Mouse (Mus musculus) heart, embryonic 14.5 days (tissue): ENCODE results near the gene Smbd1. TPM values are rescaled to one million over a fixed set of nuclear protein-coding genes. Genes with fewer than 3 reads are reported as not detected.

Experiments used
- ATAC-seq: fragments of 200-750 bp; cut with Nextera tagmentation; 2 replicates; pipeline ENCODE4 v1.8.0; 2017; ENCODE audit warnings: low read depth, moderate TSS enrichment; ENCODE audit not compliant: insufficient number of reproducible peaks, insufficient read depth, low FRiP score
- H3K27ac ChIP-seq, 2 experiments: fragments of 200-500 bp in 1 of 2; fragments of 300-500 bp in 1 of 2; sonication (generic) in 1 of 2; replicated peaks in 1 of 2; 2 replicates each; pipeline ENCODE4 v1.5.1; 2012 to 2014; ENCODE audit warnings: low read depth in 2 of 2, low read length in 2 of 2, control low read depth in 1 of 2, mild to moderate bottlenecking in 1 of 2, mixed read lengths in 1 of 2; ENCODE audit not compliant: control insufficient read depth in 1 of 2, insufficient read depth in 1 of 2
- H3K27me3 ChIP-seq: fragments of 300-500 bp; sonication (generic); 2 replicates; pipeline ENCODE4 v1.6.1; 2014; ENCODE audit warnings: mild to moderate bottlenecking, low read length, control low read depth; ENCODE audit not compliant: control insufficient read depth, insufficient read depth
- H3K36me3 ChIP-seq: fragments of 300-500 bp; sonication (generic); 2 replicates; pipeline ENCODE4 v1.6.1; 2014; ENCODE audit warnings: mild to moderate bottlenecking, control low read depth, low read length, mixed read lengths; ENCODE audit not compliant: control insufficient read depth, insufficient read depth
- H3K4me1 ChIP-seq, 2 experiments: fragments of 200-500 bp in 1 of 2; fragments of 300-500 bp in 1 of 2; sonication (generic) in 1 of 2; 2 replicates each; pipeline ENCODE4 v1.6.1; 2012 to 2014; ENCODE audit warnings: low read length in 2 of 2, control low read depth in 1 of 2, mixed read lengths in 1 of 2; ENCODE audit not compliant: control insufficient read depth in 2 of 2, insufficient read depth in 2 of 2
- H3K4me2 ChIP-seq: fragments of 300-500 bp; sonication (generic); 2 replicates; pipeline ENCODE4 v1.6.1; 2014; ENCODE audit warnings: mild to moderate bottlenecking, low read length
- H3K4me3 ChIP-seq, 2 experiments: fragments of 200-500 bp in 1 of 2; fragments of 300-500 bp in 1 of 2; sonication (generic) in 1 of 2; 2 replicates each; pipeline ENCODE4 v1.5.1; 2012 to 2014; ENCODE audit warnings: low read length in 2 of 2, mild to moderate bottlenecking in 2 of 2, control low read depth in 1 of 2, low read depth in 1 of 2, moderate library complexity in 1 of 2; ENCODE audit not compliant: control insufficient read depth in 1 of 2, insufficient read depth in 1 of 2
- H3K9ac ChIP-seq: fragments of 300-500 bp; sonication (generic); 2 replicates; pipeline ENCODE4 v1.6.1; 2014; ENCODE audit warnings: mild to moderate bottlenecking, low read length
- H3K9me3 ChIP-seq: fragments of 300-500 bp; sonication (generic); 2 replicates; pipeline ENCODE4 v1.6.1; 2016; ENCODE audit warnings: low read length, control low read depth; ENCODE audit not compliant: control insufficient read depth
- WGBS: fragments of 180-500 bp; shearing (Covaris S2); extraction: QIAGEN DNeasy Blood & Tissue Kit; methylation state at CpG from one replicate; pipeline ENCODE4 v1.1.7; 2014; 5-methylcytosine and 5-hydroxymethylcytosine counted together
- polyA plus RNA-seq: library from polyadenylated mRNA; unstranded; fragments of >200 nt; fragmentation: Nextera tagmentation; extraction: Ambion mirVana; gene quantifications from 2 replicates; pipeline ENCODE4 v1.2.1, GENCODE M21; 2014

The Smbd1 gene
- polyA plus RNA-seq, 1 experiment from 2014 or later: not detected

GRCm38 (mm10) chr16:32813362-32813761 lies 3.1 kb upstream of the Smbd1 start:
- H3K36me3 ChIP-seq: no peaks in the 10 kb centered on the region
- no peaks in the 10 kb centered on the region for H3K9me3 ChIP-seq
- H3K4me1 ChIP-seq: peaks cover 13 to 21% of the 10 kb centered on the region in 2 experiments
- ATAC-seq: no peak
- peak overlapping the region; percentile 50 for H3K4me2 ChIP-seq
- H3K27ac ChIP-seq: 0 out of 4 replicates have a peak overlapping the region, but pooled peaks of 1 of the 2 experiments have one; percentile 10
- H3K4me3 ChIP-seq: no peak overlapping the region
- H3K9ac ChIP-seq: no peak overlapping the region
- no peaks in the 10 kb centered on the region for H3K27me3 ChIP-seq
- WGBS: 57% methylated on average over 9 of the region's 9 CpGs

GRCm38 (mm10) chr16:32812888-32813361 lies 2.6 kb upstream of the Smbd1 start:
- H3K36me3 ChIP-seq: no peaks in the 10 kb centered on the region
- no peak overlapping the region for H3K27ac ChIP-seq
- no peaks in the 10 kb centered on the region for H3K9me3 ChIP-seq
- H3K27me3 ChIP-seq: no peaks in the 10 kb centered on the region
- ATAC-seq: no peak
- H3K4me3 ChIP-seq: no peak overlapping the region
- H3K4me1 ChIP-seq: peaks cover 13 to 21% of the 10 kb centered on the region in 2 experiments
- peak overlapping the region; percentile 50 for H3K4me2 ChIP-seq
- WGBS: 3% methylated on average over 9 of the region's 9 CpGs
- no peak overlapping the region for H3K9ac ChIP-seq

- H3K9ac ChIP-seq: no peak overlapping the region
- peaks cover 15 to 23% of the 10 kb centered on the region in 2 experiments for H3K4me1 ChIP-seq
- no peak overlapping the region for H3K4me2 ChIP-seq
- 69% methylated on average over 8 of the region's 8 CpGs for WGBS
- H3K36me3 ChIP-seq: no peaks in the 10 kb centered on the region
- H3K27me3 ChIP-seq: no peaks in the 10 kb centered on the region
- no peak overlapping the region for H3K4me3 ChIP-seq
- no peak overlapping the region for H3K27ac ChIP-seq
- no peaks in the 10 kb centered on the region for H3K9me3 ChIP-seq
- no peak for ATAC-seq
Measured at GRCm38 (mm10) chr16:32807408-32808185, 2.7 kb downstream of the Smbd1 start.

- H3K9ac ChIP-seq: no peak overlapping the region
- H3K4me1 ChIP-seq: peaks cover 18 to 28% of the 10 kb centered on the region in 2 experiments
- no peak overlapping the region for H3K27ac ChIP-seq
- H3K4me3 ChIP-seq: no peak overlapping the region
- no peak overlapping the region for H3K4me2 ChIP-seq
- no peaks in the 10 kb centered on the region for H3K27me3 ChIP-seq
- no peaks in the 10 kb centered on the region for H3K9me3 ChIP-seq
- WGBS: 73% methylated on average over 7 of the region's 7 CpGs
- no peaks in the 10 kb centered on the region for H3K36me3 ChIP-seq
- ATAC-seq: no peak
Measured at GRCm38 (mm10) chr16:32805151-32805550, 5.1 kb downstream of the Smbd1 start.

GRCm38 (mm10) chr16:32803901-32804300 lies 6.4 kb downstream of the Smbd1 start:
- no peak overlapping the region for H3K4me2 ChIP-seq
- H3K27ac ChIP-seq: no peak overlapping the region
- no peaks in the 10 kb centered on the region for H3K27me3 ChIP-seq
- WGBS: 44% methylated on average over 5 of the region's 5 CpGs
- H3K9me3 ChIP-seq: no peaks in the 10 kb centered on the region
- H3K36me3 ChIP-seq: no peaks in the 10 kb centered on the region
- ATAC-seq: no peak
- H3K4me3 ChIP-seq: no peak overlapping the region
- no peak overlapping the region for H3K9ac ChIP-seq
- H3K4me1 ChIP-seq: peaks cover 18 to 28% of the 10 kb centered on the region in 2 experiments

- ATAC-seq: peak; percentile 20; the same call in 1 of the 2 replicates
- Histone ChIP-seq H3K36me3 (no peaks in the 10 kb centered on the region), H3K27ac (peak overlapping the region; percentile 9 to 69; a peak in 3 of 4 replicates), H3K4me1 (peaks cover 23 to 33% of the 10 kb centered on the region in 2 experiments), H3K4me2 (no peak overlapping the region), H3K9me3 (no peaks in the 10 kb centered on the region), H3K27me3 (no peaks in the 10 kb centered on the region), H3K4me3 (no peak overlapping the region), H3K9ac (no peak overlapping the region)
- 47% methylated on average over 6 of the region's 6 CpGs for WGBS
Measured at GRCm38 (mm10) chr16:32803252-32803853, 6.9 kb downstream of the Smbd1 start.

- H3K9ac ChIP-seq: no peak within 1 kb of the TSS
- no peak within 1 kb of the TSS for H3K27ac ChIP-seq
- peaks cover 17% of the 10 kb centered on the region in 2 experiments; a peak in 3 of 4 replicates for H3K4me1 ChIP-seq
- no peak within 1 kb of the TSS for H3K4me3 ChIP-seq
- no peaks in the 10 kb centered on the region for H3K27me3 ChIP-seq
- no peaks in the 10 kb centered on the region for H3K9me3 ChIP-seq
- 76% methylated on average over 3 of the region's 3 CpGs for WGBS
- no peaks in the 10 kb centered on the region for H3K36me3 ChIP-seq
- no peak for ATAC-seq
- H3K4me2 ChIP-seq: no peak within 1 kb of the TSS
Measured at GRCm38 (mm10) chr16:32797426-32797689, 12.9 kb downstream of the Smbd1 start, which contains the start of gene Muc20. Gene Muc20 (minus strand): TSS chr16:32797435.
